Mouse (Mus musculus): Measurements from ENCODE around the gene Lgr4. TPM values are rescaled to one million over a fixed set of nuclear protein-coding genes. Genes with fewer than 3 reads are reported as not detected.

Lgr4 gene
- polyA plus RNA-seq (2015; fragmentation: Illumina TruSeq; extraction: RNeasy Lipid Tissue Mini Kit (QIAGEN cat#74804); ENCODE audit: low read depth, low replicate concordance): 16.6 TPM

DNA sequence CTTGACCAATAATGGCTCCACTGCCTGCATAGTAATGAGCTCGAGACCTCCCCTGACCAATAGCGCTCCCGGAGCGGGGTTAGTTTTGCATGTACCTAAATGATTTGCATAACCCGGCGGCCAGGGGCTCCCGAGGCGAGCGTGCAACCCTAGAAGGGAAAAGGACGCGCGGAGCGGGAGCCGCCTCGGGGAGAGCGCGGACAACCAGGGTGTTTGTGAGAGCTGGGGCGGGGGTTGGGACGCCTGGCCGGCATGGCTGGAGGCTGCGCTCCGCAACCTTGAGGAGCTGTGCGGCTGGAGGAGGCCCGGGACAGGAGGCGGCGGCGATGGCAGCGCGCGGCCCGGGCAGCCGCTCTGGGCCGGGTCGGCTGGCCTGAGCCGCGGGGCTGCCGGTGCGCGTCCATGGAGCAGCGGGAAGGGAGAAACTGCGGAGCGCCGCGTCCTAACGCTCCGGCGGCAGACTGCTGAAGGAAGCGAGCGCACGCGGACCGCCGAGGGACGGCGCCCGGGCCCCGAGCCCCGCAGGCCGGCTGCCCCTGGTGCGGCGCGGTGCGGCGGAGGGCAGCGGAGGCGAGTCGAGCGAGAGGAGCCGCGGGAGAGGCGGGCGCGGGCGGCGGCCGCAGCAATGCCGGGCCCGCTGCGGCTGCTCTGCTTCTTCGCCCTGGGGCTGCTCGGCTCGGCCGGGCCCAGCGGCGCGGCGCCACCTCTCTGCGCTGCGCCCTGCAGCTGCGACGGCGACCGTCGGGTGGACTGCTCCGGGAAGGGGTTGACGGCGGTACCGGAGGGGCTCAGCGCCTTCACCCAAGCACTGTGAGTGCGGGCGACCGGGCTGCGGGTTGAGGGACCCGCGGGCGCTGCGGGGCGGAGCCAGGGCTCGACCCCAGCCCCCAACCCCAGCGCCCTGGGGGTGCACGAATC is at the start of gene Lgr4:
TSS of gene Lgr4 (plus strand) at position 152 of the 918 bp plus-strand sequence.

DNA sequence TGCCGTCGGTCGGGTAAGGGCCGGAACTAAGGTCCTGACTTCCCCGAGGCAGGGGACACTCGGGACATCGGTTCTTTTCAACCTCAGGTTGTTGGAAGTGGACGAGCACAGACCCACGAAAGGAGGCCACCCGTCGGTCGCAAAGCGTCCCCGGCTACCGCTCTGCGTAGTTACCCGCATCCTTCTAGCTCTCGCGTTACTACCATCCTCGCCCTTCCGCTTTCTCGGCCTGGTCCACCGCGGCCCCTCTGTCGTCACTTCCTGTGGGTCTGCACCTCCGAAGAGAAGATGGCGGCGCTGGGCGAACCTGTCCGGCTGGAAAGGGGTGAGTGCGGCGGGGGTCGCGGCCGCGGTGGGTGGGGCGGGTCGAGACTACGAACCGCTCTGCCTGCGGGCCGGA is 26.9 kb upstream of the Lgr4 start, which contains the start of gene Lin7c:
TSS of gene Lin7c (plus strand) at position 257 of the 400 bp plus-strand sequence.

DNA sequence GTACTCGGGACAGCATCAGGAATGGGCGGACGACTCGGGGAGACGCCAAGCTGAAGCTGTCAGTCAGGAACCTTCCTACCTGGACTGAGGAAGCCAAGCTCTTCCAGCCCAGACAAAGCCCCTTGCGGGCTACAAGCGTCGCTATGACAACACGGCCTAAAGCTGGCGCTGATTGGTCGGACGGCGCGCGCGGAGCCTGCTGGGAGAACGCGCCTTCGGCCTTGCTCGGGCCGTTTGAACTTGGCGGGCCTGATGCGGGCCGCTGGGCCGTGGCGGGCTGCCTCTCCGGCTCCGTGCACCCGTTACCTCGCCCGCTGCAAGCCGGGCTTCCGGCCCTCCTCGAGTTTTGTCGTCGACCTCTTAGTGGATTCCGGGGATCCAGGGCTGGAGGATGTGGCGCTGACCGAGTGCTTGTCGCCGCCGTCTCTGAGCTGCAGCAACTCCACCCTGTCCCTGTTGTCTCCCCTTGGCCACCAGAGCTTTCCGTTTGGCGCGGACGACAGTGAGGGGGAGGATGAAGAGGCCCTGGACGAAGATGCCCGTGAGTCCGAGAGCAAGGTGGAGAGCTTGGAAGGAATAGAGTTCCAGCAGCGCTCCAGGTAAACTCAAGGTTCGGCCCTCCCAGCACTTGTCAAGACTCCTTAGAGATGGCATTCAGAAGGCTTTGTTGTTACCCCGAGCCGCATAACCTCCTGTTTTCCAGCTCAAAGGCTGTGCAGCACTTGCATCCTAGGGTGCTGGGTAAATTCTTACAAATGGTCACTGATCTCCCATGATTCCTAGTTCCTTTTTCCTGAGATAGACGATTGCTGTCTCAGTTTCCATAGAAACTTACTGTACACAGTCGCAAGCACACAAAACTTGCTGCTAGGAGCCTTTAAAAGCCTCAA is 100.4 kb downstream of the Lgr4 start, which contains the start of gene Ccdc34:
TSS of gene Ccdc34 (plus strand) at position 202 of the 890 bp plus-strand sequence.

Other genes starting within 250 kb of the Lgr4 start
- gene Bdnf, start 242.9 kb upstream of the Lgr4 start, polyA plus RNA-seq (2015; fragmentation: Illumina TruSeq; extraction: RNeasy Lipid Tissue Mini Kit (QIAGEN cat#74804); ENCODE audit: low read depth, low replicate concordance): 20.5 TPM
- gene Lin7c, start 26.8 kb upstream of the Lgr4 start, polyA plus RNA-seq (2015; fragmentation: Illumina TruSeq; extraction: RNeasy Lipid Tissue Mini Kit (QIAGEN cat#74804); ENCODE audit: low read depth, low replicate concordance): 51.0 TPM
- gene Ccdc34, start 100.2 kb downstream of the Lgr4 start, polyA plus RNA-seq (2015; fragmentation: Illumina TruSeq; extraction: RNeasy Lipid Tissue Mini Kit (QIAGEN cat#74804); ENCODE audit: low read depth, low replicate concordance): 10.6 TPM

Measured in brain, adult 10 weeks (tissue).